Mouse (Mus musculus): ENCODE results near the gene Mrpl41. TPM values are rescaled to one million over a fixed set of nuclear protein-coding genes. Genes with fewer than 3 reads are reported as not detected.
"Not testable (repeated sequence)": the region's sequence is repeated elsewhere in the genome, so short reads cannot be mapped to it uniquely, and the experiment has no call there.

The Mrpl41 gene
- polyA plus RNA-seq, 1 experiment from 2014 or later: 132 TPM

DNA sequence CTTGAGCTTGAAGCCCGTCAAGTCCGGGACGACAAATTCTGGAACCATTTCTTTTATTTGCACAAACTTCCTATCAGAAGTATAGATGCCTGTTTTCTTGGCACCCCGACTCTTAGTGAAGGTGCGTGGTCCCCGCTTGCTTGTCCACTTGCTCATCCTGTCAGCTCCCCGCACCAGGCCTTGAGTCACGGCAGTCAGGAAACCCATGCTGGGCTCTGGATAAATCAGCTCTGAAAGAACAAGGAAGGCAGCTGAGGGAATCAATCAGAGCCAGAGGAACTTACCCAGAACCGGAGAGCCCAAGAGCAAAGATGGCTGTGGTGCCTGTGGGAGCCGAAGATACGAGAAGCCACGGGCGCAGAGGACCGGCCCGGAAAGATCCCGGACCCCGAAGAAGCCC lies 446 bp downstream of the Mrpl41 start:
- WGBS: under 1% methylated on average over 17 of the region's 17 CpGs
- not testable (repeated sequence) for H3K27me3 ChIP-seq; ATAC-seq (ENCODE audit: low FRiP score, low read depth); H3K9me3 ChIP-seq
- H3K4me3 ChIP-seq: peak overlapping the region; percentile 82
- peak overlapping the region; percentile 97 for H3K4me2 ChIP-seq (replicated peaks)
- peak overlapping the region; percentile 86 for H3K9ac ChIP-seq
- H3K27ac ChIP-seq: peak overlapping the region; percentile 81; the same call in 1 of the 2 replicates
- peaks cover 18% of the 10 kb centered on the region for H3K4me1 ChIP-seq
- H3K36me3 ChIP-seq: peaks cover 40% of the 10 kb centered on the region

DNA sequence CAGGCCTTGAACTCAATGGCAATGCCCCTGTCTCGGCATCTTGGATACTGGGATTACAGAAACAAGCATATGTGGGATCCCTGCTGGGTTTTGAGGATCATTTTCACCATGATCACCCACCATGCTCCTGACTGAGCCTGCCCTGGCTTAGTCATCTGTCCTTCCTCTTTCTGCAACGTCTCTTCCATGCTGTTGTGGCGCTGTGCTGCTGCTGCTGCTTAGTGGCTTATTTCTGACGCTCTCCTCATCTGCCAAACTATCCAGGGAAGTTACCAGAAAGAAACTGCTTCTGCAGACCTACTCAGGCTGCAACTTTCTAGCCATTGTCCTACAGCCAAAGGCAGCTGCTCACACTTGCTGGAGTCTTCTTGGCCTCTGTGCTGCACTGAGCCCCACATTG lies 4.5 kb downstream of the Mrpl41 start:
- Histone ChIP-seq H3K4me1 (peaks cover 13% of the 10 kb centered on the region), H3K36me3 (peaks cover 75% of the 10 kb centered on the region), H3K9ac (no peak overlapping the region), H3K9me3 (no peaks in the 10 kb centered on the region), H3K4me3 (no peak overlapping the region), H3K27me3 (no peaks in the 10 kb centered on the region), H3K27ac (no peak overlapping the region), H3K4me2 (replicated peaks) (no peak overlapping the region)
- ATAC-seq (ENCODE audit: low FRiP score, low read depth): no peak
- WGBS: 83% methylated on average over 4 of the region's 4 CpGs

DNA sequence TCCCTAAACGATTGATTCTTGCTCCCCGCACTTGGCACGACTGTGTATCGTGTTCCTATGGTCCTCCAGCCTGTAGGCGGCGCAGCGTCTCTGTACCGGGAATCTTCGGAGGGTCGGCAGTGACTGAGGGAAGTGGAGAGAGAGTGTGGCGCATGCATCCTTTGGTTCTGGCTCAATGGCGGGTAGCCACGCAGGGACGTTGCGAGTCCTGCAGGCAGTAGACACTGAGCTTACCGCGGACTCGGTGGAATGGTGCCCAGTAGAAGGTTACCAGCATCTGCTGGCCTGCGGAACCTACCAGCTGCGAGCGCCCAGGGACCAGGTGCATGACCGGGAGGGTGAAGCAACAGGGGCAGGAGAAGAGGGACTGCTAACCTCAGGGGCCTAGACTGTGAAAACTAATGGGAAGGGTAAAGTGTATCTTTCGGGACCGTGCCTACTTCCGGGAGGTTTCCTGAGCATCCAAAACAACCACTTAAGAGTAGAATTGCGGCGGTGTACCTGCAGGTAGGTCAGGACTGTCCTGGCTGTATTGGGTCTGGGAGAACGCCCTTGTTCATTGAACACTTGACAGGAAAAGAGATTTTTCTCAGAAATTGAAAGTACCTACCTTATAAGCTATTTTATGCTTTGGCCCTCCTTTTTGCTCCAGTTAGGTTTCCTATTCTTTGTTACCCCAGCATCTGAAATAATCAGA lies 12.4 kb downstream of the Mrpl41 start, which contains the start of gene Dph7:
TSS of gene Dph7 (plus strand) at position 97 of the 697 bp plus-strand sequence.
- WGBS: 1% methylated on average over 28 of the region's 28 CpGs
- peak; percentile 89 for ATAC-seq (ENCODE audit: low FRiP score, low read depth)
- Histone ChIP-seq H3K36me3 (peaks cover 71% of the 10 kb centered on the region), H3K4me1 (peaks cover 12% of the 10 kb centered on the region), H3K27me3 (no peaks in the 10 kb centered on the region), H3K4me2 (replicated peaks) (peak within 1 kb of the TSS; percentile 71), H3K9me3 (no peaks in the 10 kb centered on the region), H3K9ac (peak within 1 kb of the TSS; percentile 90), H3K27ac (no peak within 1 kb of the TSS), H3K4me3 (peak within 1 kb of the TSS; percentile 87)

DNA sequence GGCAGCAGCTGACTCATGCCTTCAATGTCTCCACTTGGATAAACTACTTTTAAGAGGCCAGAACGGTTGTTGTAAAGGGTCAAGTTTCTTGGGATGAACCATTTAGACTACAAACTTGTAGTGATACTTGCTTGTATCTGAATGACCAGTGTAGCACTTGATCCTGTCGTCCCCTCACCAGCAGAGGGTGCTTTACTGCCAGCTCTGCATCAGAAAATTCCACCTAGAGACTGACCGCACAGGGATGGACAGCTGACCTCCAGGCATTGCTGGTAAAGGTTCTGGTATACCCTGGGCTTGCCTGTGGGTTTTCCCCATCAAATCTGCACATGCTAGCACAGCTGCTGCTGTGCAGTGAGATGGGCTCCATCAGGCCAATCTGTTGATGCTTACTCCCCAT lies 14.0 kb downstream of the Mrpl41 start:
- Histone ChIP-seq H3K9me3 (no peaks in the 10 kb centered on the region), H3K4me1 (peaks cover 12% of the 10 kb centered on the region), H3K27ac (no peak overlapping the region), H3K4me2 (replicated peaks) (no peak overlapping the region), H3K36me3 (peaks cover 73% of the 10 kb centered on the region), H3K4me3 (no peak overlapping the region), H3K9ac (no peak overlapping the region), H3K27me3 (no peaks in the 10 kb centered on the region)
- 35% methylated on average over 3 of the region's 3 CpGs for WGBS
- no peak for ATAC-seq (ENCODE audit: low FRiP score, low read depth)

DNA sequence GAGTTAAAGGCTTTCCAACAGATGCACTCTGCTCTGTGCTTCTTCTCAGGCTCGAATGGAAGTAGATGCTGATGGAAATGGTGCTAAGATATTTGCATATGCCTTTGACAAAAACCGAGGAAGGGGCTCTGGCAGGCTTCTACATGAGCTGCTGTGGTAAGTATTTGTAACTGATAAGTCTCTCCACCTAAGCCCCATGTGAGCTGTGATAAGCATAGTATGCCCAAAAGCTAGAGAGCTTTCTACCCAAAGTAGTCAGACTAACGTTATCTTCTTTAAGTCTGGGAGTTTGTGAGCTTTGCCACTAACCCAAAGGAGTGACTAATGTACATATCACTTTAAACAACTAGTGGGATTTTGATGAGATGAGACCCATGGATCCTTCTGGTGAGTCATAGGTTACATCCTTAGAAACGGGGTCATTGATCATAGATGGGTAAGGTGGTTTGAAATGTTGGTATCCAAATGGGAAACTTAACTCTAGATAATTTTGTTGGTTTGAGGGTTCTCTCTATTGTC lies 22.3 kb downstream of the Mrpl41 start:
- ATAC-seq (ENCODE audit: low FRiP score, low read depth): no peak
- Histone ChIP-seq H3K4me1 (peaks cover 15% of the 10 kb centered on the region), H3K9ac (no peak overlapping the region), H3K4me2 (replicated peaks) (no peak overlapping the region), H3K9me3 (no peaks in the 10 kb centered on the region), H3K27ac (no peak overlapping the region), H3K4me3 (no peak overlapping the region), H3K36me3 (peaks cover 58% of the 10 kb centered on the region), H3K27me3 (no peaks in the 10 kb centered on the region)
- WGBS: 84% methylated on average over 4 of the region's 4 CpGs

DNA sequence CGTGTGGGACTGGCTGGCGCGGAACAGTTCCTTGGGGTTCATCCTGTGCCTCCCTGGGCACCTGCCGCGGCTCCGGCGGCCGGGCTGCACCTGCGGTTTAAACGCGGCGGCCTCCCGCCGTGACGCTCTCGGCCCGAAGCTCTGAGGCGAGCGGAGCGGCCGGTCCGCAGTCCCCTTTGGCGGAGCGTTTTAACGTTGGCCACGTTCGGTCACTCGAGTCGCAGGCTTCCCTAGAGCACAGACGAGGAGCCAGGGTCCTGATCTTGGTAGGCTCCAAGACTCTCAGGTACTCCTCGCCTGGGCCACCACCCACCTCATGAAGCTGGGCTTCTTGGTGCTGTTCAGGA lies 24.7 kb downstream of the Mrpl41 start:
- ATAC-seq (ENCODE audit: low FRiP score, low read depth): no peak
- H3K4me1 ChIP-seq: peaks cover 15% of the 10 kb centered on the region
- H3K27ac ChIP-seq: peak overlapping the region; percentile 23; the same call in 1 of the 2 replicates
- WGBS: under 1% methylated on average over 31 of the region's 31 CpGs
- H3K9me3 ChIP-seq: no peaks in the 10 kb centered on the region
- H3K4me2 ChIP-seq (replicated peaks): peak overlapping the region; percentile 93
- H3K9ac ChIP-seq: peak overlapping the region; percentile 95
- H3K4me3 ChIP-seq: peak overlapping the region; percentile 91
- H3K36me3 ChIP-seq: peaks cover 36% of the 10 kb centered on the region
- H3K27me3 ChIP-seq: no peaks in the 10 kb centered on the region

DNA sequence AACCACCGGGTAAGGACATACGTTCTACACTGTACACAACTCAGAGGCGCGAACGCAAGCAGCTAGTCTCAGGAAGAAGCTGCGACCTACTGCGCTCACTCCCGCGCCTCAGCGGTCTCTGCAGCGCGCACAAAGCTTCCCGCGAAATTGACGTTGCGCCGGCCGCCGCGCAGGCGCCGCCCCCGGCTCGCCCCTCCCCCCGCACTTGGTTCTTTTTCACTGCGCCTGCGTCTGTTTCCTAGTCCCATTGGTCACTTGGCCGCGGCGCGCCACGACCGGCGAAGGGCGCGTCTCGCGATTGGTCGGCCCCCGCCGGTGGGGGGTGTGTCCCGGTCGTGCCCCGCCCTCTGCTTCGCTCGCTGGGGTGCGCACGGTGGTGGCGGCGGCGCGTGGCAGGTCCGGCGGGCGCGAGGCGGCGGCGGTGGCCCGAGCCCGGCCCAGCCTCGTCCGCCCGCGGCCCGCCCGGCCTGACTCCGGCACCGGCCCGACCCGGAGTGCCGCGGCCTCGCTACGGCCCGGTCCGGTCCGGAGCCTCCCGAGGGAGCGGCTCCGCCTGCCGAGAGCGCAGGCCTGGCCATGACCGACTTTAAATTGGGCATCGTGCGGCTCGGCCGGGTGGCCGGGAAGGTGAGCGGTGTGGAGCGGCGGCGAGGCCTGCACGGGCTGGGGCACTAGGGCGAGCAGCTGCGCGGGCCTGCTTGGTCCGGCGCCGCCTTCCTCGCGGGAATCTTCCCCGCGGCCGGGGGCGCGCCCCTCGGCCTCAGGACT lies 25.3 kb downstream of the Mrpl41 start, which contains the start of gene Zmynd19:
TSS of gene Zmynd19 (plus strand) at position 372 of the 768 bp plus-strand sequence.
- Histone ChIP-seq H3K4me3 (peak within 1 kb of the TSS; percentile 91), H3K27ac (peak within 1 kb of the TSS; percentile 52; the same call in 1 of the 2 replicates), H3K9me3 (no peaks in the 10 kb centered on the region), H3K4me1 (peaks cover 15% of the 10 kb centered on the region), H3K9ac (peak within 1 kb of the TSS; percentile 95), H3K36me3 (peaks cover 31% of the 10 kb centered on the region), H3K27me3 (no peaks in the 10 kb centered on the region), H3K4me2 (replicated peaks) (peak within 1 kb of the TSS; percentile 93)
- WGBS: under 1% methylated on average over 107 of the region's 108 CpGs
- ATAC-seq (ENCODE audit: low FRiP score, low read depth): peak; percentile 98

DNA sequence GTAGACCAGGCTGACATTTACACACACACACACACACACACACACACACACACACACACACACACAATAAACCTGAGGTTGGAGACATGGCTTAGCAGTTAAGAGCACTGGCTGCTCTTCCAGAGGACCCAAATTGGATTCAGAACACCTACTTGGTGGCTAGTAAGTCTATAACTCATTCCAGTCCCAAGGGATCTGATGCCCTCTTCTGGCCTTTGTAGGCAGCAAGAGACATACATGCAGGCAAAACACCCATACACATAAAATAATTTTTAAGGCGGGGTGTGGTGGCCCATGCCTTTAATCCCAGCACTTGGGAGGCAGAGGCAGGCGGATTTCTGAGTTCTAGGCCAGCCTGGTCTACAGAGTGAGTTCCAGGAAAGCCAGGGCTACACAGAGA lies 30.6 kb downstream of the Mrpl41 start:
- H3K4me1 ChIP-seq; H3K4me3 ChIP-seq; H3K27me3 ChIP-seq; ATAC-seq (ENCODE audit: low FRiP score, low read depth); H3K36me3 ChIP-seq; H3K27ac ChIP-seq; H3K9me3 ChIP-seq; H3K9ac ChIP-seq; H3K4me2 ChIP-seq (replicated peaks): not testable (repeated sequence)
- WGBS: 51% methylated on average over 2 of the region's 2 CpGs

DNA sequence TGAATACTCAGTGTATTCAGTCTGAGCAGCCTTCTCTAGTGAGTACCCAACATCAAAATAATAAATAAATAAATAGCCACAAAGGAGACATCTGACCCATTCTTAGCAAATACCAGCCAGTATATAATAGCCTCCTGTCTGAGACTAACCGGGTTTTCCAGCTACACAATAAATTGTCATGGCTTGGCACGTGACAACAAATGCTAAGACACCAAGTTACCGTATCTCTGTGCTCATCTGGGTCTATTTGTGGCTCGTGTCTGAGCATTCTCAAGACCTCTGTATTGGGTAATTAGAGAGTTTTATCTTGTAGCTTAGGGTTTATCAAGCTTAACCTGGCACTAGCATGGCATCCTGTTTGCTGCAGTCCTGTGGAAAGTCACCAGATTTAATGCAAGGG lies 32.8 kb downstream of the Mrpl41 start:
- no peaks in the 10 kb centered on the region for H3K27me3 ChIP-seq
- H3K4me1 ChIP-seq: no peaks in the 10 kb centered on the region
- no peak for ATAC-seq (ENCODE audit: low FRiP score, low read depth)
- H3K4me2 ChIP-seq (replicated peaks): no peak overlapping the region
- H3K36me3 ChIP-seq: no peaks in the 10 kb centered on the region
- H3K9me3 ChIP-seq: no peaks in the 10 kb centered on the region
- H3K4me3 ChIP-seq: no peak overlapping the region
- 76% methylated on average over 4 of the region's 4 CpGs for WGBS
- H3K27ac ChIP-seq: no peak overlapping the region
- no peak overlapping the region for H3K9ac ChIP-seq

DNA sequence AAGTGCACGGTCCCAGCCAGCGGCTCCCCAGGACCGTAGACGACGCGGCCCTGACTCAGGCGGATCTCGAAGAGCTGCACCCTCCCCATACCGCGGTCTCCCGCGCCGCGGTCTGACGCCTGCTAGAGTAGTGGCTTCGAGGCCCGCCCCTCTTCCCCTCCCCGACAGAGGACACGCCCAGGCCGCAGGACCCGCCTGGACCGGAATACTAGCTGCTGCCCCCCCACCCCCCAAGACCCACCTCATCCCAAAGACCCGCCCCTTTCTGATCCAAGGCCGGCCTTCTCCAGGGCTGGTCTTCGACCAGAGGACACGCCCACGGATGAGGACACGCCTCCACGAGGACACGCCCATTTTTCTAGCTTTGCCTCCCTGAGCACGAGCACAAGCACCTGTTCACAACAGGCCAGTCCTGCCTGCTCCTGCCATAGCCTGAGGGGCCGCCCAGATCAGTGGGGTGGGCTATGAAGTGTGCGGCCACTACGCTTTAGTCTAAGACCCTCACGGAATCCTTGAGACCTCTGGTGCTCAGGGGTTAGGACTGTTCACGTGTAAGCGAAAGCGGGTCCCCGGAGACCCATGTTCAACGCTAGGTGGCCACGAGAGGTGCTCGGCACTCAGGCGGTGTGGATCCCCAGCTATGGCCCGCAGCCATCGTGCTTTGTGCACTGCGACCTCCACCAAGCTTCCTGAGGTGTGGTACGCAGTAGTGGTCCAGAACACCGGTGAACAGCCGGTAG lies 39.7 kb downstream of the Mrpl41 start, which contains the start of gene Arrdc1:
TSS of gene Arrdc1 (minus strand) at position 196 of the 740 bp plus-strand sequence.
- peak within 1 kb of the TSS; percentile 64 for H3K4me3 ChIP-seq
- under 1% methylated on average over 43 of the region's 49 CpGs for WGBS
- peak within 1 kb of the TSS; percentile 76 for H3K9ac ChIP-seq
- no peaks in the 10 kb centered on the region for H3K36me3 ChIP-seq
- H3K4me1 ChIP-seq: peaks cover 8% of the 10 kb centered on the region
- peak within 1 kb of the TSS; percentile 97 for H3K4me2 ChIP-seq (replicated peaks)
- no peaks in the 10 kb centered on the region for H3K9me3 ChIP-seq
- peak; percentile 91 for ATAC-seq (ENCODE audit: low FRiP score, low read depth)
- H3K27me3 ChIP-seq: peaks cover 6% of the 10 kb centered on the region; the same call in 1 of the 2 replicates
- H3K27ac ChIP-seq: no peak within 1 kb of the TSS; the same call in 1 of the 2 replicates

DNA sequence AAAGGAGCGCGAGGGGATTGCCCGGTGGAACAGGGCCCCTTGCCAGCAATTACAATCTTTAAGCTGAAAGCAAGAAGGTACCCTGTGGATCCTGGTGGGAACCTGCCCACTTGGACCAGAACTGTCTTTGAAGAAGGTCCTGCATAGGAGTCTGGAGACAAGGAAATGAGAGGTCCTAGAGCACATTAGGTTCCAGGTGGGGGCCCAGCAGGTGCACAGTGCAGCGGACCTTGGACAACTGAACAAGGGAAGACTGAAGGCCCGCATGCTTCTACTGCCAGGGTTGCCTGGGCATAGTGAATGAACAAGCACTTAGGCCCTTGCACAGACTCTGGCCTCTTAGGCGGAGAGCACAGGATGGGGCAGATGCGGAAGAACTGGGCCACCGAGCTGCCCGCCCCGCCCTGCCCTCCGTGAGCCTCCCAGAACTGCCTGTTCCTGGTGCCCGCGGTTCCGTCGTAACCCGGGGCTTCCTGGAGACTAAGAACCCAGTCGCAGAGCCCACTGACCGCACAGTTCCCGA lies 40.4 kb downstream of the Mrpl41 start:
- H3K4me2 ChIP-seq (replicated peaks): peak overlapping the region; percentile 97
- WGBS: 4% methylated on average over 19 of the region's 19 CpGs
- peak overlapping the region; percentile 76 for H3K9ac ChIP-seq
- H3K4me1 ChIP-seq: peaks cover 8% of the 10 kb centered on the region
- H3K9me3 ChIP-seq: no peaks in the 10 kb centered on the region
- H3K36me3 ChIP-seq: no peaks in the 10 kb centered on the region
- no peak overlapping the region; the same call in 1 of the 2 replicates for H3K27ac ChIP-seq
- peak; percentile 57; the same call in 1 of the 2 replicates for ATAC-seq (ENCODE audit: low FRiP score, low read depth)
- H3K27me3 ChIP-seq: peaks cover 6% of the 10 kb centered on the region; the same call in 1 of the 2 replicates
- peak overlapping the region; percentile 64 for H3K4me3 ChIP-seq

Measured in limb, embryonic 13.5 days (tissue).